Mouse (Mus musculus): ENCODE results near the gene Abr.

DNA sequence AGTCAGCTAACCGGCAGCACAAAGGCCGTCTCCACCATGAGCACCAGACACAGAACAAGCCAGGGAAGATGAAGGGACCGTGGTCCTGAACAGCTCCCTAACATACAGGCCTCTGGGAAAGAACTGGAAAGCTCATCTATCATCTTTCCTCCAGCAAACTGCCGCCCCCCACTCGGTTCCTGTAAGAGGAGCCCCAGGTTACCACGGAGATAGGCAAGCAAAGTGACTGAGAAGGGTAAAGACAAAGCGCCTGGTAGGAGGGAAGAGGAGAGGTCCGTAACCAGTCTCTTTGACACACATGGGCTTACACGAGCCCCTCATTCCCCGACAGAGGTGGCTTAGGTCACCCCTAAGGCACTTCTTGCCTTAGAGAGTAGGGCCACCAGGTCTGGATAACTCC, 155.0 kb downstream of the Abr start:
- no peak for TF ChIP-seq CTCF (IDR thresholded peaks at IDR 0.05; ENCODE audit: borderline replicate concordance, insufficient read depth, low read depth, low read length)
- TF ChIP-seq POLR2A (IDR thresholded peaks at IDR 0.05; ENCODE audit: borderline replicate concordance, insufficient read depth, low read length) = no peak

All from cerebellum, adult 2 months (tissue).